Mouse (Mus musculus): ENCODE data around the gene Trir.

Trir gene

DNA sequence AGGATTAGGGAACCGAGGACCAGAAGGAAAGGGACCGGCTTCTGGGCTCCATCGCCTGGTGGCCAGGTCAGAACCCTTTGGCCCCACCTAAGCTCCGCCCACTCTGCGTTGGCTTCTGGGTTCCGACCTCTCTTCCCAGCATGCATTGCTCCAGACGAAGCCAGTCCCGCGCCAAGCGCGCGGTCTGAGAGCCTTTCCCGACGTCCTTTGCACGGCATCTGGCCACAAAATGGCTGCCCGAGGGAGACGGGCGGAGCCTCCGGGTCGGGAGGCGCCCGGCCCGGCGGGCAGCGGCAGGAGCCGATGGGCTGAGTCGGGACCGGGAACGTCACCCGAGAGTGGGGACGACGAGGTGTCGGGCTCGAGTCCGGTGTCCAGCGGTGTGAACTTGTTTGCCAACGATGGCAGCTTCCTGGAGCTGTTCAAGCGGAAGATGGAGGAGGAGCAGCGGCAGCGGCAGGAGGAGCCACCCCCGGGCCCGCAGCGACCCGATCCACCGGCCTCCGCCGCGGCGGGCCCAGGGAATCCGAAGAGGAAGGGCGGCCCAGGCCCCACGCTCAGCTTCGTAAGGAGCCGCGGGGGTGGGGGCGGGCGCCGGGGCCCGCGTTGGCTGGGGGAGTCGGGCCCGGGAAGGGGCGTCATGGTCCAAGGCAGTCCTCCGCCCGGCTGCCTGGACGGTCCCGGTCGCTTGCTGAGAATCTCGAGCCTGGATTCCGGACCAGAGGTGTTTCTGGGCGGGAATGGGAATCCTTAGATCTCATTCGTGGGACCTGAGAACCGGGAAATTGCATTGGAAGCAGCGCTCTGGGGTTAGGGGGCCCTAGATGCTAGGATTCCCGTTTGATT is at the start of gene Trir:
Gene Trir (plus strand): TSS at position 154 of the 846 bp plus-strand sequence.
- in situ Hi-C loops (cut with MboI, MseI): loop anchor here (5.0 kb wide), 1 partner anchor 50 kb away; the partner anchor contains the start of gene Junb

DNA sequence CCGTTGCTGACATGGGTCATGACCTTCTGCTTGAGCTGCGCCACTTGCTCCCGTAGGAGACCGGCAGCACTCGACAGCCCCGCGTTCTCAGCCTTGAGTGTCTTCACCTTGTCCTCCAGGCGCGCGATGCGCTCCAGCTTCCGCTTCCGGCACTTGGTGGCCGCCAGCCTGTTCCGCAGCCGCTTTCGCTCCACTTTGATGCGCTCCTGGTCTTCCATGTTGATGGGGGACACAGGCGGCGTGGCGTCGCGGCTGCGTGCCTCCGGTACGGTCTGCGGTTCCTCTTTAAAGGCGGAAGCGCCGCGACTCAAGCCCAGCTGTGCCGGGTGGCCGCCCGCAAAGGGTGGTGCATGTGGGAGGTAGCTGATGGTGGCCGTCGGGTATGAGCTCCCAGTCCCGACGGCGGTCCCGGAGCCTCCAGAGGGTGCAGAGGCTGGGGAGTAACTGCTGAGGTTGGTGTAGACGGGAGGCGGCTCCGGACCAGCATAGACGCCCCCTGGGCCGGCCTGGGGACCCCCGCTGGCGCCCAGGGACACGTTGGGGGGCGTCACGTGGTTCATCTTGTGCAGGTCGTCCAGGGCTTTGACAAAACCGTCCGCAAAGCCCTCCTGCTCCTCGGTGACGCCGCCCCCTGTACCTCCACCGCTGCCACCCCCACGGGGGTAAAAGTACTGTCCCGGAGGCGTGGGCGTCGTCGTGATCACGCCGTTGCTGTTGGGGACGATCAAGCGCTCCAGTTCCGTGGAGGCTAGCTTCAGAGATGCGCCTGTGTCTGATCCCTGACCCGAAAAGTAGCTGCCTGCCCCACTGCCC is 49.0 kb upstream of the Trir start:
- in situ Hi-C loops (cut with MboI, MseI): loop anchor here (5.0 kb wide), 1 partner anchor 50 kb away; the partner anchor contains the start of genes Asna1 and Trir

DNA sequence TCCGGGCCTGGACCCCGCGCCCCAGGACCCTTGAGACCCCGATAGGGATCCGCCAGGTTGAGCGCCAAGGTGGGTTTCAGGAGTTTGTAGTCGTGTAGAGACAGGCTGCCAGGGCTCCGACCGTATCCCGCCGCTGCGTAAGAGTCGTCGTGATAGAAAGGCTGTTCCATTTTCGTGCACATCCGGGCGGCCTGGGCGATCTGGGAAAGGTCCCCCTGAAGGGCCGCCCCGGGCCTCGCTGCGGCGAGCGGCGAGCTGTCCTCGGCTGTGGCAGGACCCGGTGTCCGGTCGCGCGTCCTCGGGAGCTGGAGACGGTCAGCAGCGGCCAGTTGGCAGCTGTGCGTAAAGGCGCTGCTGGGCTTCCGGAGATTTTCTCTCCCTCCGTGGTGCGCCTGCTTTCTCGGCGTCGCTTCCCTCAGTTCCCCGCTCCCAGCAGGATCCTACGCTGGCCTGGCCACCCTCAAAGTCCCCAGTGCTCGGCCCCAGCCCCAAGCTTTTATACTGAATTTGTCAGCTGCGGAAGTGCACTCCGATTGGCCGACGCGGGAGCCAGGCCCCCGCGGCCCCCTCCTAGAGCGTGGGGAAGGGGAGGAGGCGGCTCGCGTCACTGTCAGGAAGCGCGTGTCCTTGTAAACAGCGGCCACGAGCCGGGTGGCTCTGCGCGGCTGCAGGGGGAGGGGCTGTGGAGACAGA is 48.2 kb upstream of the Trir start, which contains the start of gene Junb:
Gene Junb (minus strand): TSS at position 471 of the 693 bp plus-strand sequence.
- in situ Hi-C loops (cut with MboI, MseI): loop anchor here (5.0 kb wide), 1 partner anchor 49 kb away; the partner anchor contains the start of genes Asna1 and Trir

DNA sequence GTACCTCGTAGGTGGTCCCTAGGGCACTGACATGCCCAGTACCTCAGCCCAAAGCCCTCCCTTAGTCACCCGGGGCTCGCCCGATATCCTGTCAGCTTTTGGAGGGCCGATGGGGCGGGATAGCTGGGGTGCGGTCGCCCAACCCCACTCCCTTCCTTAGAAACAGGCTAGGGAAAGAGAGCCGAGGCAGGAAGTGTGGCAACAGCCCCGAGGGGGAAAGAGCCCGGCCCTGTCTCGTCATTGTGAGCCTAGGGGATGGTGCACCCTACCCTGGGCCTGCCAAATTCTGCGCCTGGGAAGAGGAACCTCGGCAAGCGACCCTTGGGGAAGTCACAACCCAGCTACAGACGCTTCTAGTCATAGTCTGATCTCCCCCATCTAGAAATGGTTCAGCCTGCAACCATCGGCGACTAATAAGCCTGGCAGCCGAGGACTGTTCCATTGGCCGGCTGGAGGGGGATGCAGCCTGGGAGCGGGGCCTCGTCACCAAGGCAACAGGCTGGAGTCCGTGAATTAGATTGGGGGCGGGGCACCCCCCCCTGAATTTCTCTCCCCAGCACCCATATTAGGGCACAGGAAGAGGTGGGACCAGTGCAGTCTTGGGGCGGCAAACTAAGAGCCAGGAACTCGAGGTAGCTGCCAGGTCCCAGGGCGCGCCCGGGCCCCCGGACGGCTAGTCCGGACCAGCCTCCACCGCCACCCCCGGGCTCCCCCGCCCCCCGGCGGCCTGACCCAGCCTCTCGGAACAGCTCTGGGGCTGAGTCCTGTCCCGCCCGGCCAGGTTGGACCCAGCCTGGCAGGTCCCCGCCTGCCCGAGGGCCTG is 46.8 kb upstream of the Trir start:
- in situ Hi-C loops (cut with MboI, MseI): loop anchor here (5.0 kb wide), 1 partner anchor 47 kb away; the partner anchor contains the start of genes Asna1 and Trir

DNA sequence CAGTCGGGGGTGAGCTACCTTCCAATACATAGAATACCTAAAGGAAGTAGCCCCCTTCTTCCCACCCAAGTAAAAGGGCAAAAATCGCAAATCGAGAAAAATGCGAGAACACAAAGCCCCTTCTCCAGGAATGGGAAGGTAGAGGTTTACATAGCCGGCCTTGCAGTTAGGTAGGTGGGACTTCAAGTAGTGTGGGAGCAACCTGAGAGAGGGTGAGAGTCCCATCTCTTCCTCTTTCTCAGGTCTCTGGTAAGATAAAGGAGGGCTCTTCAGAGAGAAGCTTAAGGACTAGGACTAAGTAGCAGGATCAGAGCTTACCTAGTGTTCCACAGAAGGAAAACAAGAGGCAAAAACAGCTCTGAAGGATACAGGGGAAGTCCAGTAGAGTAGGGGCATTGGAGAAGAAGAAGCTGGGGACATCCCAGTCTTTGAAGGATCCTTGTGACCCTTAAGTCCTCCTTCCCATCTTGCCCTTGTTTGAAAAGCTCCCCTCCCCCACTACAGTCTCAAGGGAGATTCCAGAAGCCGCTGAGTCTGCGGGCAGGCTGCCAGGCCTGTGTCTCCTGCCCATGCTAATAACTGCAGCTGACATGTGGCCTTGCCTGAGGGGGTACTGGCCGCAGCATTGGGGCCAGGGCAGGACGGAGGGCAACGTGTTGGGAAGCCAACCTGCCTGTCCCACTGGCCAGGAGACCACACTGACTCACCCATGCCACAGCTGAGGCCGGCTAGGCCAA is 45.8 kb upstream of the Trir start:
- in situ Hi-C loops (cut with MboI, MseI): no loop called here

DNA sequence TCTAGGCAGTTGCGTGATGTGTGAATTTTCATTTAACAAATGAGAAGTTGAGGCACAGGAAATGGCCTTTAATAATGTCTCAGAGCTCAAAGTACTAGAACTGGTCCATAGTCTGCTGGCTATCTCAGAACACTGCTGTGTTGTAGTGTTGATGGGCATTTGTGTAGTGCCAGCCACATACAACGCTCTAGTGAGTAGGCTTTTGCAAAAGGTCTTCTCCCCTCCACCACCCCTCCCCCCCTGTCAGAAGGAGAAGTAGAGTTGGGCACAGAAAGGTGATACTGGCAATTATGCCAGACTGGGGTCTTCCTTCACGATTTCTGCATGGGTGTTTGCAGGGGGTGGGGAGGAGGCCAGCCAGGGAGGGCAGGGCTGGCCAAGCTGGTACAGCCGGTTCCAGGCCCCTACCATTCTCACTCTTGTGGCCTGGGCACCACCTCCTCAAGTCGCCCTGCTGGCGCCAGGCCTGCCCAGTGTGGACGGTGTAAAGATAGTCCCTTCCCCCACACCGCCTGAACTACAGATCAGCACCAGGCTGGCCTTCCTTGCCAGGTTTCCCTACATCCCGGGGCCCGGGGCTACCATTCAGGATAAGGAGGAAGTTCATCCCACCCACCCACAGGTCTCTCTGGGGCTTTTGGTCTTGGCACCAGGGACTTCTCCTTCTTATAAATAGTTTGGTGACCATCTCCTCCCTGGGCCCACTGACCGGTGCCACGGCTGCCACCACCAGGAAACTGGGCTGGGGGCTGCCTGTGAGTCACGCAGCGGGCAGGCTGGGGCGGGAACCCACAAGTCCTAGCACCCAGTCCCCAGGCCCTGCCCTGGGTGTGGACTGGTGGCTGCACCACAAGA is 44.8 kb upstream of the Trir start:
- in situ Hi-C loops (cut with MboI, MseI): no loop called here

DNA sequence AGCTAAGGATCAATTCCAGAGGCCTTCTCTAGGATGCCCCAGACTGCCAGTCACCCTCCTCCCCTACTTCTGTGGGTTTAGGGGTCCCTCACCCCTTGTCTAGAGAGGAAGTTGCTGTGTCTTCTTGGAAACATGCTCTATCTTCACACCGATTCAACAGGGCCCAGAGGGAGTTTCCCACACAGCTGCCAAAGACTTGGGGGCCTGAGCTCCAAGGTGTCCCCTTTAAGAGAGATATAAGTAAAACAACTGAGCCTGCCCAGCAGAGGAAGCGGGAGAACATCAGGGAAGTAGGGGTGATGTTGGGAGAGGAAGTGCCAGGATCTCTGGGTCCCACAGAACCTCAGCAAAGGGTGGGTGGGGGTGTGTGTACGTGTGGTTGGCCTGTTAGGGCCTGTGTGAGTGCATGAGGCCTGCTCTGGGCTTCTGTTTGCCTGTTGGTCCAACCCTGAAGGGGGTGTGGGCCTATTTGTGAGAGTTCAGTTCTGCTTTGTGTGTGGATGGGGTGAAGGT is 44.1 kb upstream of the Trir start:
- in situ Hi-C loops (cut with MboI, MseI): no loop called here

DNA sequence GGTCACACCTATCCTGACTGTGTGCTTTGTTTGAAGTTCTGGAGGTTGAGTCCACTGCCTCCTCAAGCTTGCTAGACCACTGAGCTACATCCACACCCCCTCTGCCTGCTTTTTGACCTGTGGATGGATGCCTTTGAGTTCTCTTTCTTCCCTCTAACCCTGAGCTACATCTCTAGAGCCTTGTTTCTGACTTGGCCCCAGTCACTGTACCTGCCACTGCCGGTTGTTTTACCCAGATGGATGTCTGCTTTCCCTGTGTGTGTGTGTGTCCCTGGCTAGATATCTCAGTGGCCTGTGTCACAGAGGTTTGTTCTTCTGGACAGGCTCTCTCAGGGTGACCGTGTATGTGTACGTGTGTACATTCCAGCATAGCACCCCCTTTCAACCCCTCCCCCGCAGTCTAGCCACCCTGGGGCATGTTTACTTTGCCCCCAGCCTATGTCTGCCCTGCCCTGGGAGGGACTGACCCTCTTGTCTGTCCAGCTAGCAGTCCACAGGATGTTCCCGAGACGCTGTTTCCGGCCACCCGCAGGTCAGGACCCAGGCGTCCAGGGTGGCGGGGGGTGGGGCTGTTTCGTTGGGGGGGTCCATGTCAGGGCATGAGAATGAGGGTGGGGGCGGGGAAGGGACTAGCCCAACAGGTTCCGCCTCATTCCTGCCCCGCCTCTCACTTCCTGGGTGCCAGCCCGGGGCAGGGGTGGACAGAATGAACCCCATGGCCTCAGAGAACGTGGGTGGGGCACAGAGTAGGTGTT is 42.2 kb upstream of the Trir start:
- in situ Hi-C loops (cut with MboI, MseI): no loop called here

DNA sequence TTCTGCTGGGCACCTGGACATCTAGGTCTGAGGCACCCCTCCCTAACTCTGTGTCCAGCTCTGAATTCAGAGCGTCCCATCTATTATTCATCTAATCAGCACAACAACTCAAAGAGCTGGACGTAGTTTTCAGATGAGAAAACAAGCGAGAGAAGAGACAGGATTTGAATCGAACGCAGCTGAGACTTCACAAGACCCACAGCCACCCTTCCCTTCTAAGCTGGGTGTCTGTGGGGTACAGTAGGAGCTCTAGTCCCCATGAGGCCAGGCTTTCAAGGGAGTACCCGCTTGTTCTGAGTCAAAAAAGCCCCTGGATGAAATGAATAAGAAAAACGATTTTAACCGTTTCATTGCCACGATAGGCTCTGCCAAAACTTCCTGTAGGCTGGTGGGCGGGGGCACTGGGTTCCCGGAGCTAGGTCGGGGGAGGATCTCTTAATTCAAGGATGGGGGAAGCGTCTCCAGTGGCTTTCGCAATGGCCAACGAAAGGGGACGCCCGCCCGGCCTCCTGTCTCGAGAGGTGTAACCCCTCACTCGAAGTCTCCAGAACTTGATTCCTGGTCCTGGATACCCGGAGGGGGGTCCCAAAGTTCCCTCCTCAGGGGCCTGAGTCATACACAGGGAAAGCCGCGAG is 41.5 kb upstream of the Trir start:
- in situ Hi-C loops (cut with MboI, MseI): no loop called here

DNA sequence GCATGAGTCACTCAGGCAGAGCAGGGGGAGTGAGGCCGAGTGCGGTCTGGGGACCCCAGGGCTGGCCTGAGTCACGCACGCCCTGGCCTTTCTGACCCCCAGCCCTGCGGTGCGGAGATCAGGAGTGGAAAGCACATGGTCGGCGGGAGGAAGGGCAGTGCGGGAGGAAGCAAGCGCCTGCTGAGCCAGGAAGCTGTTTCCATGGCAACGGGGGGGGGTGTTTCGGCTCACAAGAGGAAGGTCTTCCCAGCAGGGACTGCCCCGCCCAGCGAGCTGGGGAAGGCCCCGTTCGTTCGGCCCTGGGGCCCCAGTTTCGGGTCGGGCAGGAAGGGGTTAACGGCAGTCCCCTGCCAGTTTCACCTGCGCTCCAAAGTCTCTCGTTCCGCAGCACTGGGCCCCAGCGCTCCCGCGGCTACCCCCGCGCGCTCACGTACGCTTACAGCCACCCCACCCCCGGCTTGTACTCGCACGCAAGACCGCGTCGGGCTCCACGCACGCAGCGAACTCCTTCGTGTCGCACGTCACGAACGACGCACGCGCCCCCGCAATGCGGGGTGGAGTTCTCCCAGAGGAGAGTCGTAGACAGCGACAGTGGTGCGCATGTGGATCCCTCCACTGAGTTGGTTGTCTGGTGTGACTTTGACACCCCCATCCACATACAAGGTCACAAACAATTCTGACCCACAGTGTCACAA is 40.8 kb upstream of the Trir start:
- in situ Hi-C loops (cut with MboI, MseI): no loop called here

DNA sequence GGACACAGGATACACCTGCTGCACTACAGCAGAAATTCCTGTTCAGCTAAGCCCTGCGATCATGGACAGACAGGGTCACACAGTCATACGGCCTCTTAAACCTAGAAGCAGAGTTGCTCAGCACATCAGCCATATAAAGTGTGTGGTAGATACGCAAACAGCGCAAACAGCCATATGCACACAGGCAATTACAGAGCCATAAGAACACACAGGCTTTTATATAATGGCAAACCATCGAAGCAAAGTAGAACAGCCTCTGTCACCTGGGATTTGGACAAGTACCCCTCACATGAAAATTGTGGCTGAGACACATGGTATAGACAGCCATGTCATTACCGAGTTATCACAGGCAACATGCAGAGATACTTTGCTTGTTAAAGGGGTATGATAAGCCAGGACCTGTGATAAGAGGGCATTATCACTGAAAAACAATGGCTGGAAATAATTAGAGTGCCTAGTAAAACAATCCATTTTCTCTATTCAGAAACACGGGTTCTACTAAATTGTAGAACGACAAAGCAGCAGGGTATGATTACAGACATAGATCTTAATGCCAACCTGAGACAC is 40.2 kb upstream of the Trir start:
- in situ Hi-C loops (cut with MboI, MseI): no loop called here

DNA sequence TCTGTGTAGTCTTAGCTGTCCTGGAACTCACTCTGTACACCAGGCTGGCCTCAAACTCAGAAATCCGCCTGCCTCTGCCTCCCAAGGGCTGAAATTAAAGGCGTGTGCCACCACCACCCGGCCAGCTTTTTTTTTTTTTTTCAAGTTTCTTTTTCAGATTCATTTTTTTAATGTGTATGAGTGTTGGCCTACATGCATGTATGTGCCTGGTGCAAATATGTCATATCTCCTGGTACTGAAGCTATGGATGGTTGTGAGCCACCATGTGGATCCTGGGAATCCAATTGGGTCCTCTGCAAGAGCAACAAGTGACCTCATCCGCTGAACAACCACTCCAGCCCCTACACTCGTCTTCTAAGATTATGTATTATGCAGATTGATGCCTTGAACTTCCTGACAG is 39.2 kb upstream of the Trir start:
- in situ Hi-C loops (cut with MboI, MseI): no loop called here

DNA sequence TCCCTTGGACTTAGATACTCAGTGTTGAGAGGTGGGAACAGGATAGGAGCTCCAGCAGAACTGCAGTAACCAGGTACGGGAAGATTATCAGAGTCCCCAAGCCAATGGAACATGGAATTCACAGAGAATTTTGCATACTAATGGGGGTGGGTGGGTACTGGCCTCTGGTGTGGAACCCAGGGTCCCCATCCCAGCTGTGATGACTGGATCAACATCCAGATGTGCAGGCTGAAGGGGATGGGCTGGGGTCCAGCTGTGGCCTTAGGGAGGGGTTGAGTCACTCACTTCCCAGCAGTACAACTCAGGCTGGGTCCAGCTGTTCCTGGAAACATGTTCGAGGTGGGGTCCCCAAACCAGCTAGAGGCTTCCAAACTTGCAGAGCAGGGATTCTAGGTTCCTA is 38.7 kb upstream of the Trir start:
- in situ Hi-C loops (cut with MboI, MseI): no loop called here

DNA sequence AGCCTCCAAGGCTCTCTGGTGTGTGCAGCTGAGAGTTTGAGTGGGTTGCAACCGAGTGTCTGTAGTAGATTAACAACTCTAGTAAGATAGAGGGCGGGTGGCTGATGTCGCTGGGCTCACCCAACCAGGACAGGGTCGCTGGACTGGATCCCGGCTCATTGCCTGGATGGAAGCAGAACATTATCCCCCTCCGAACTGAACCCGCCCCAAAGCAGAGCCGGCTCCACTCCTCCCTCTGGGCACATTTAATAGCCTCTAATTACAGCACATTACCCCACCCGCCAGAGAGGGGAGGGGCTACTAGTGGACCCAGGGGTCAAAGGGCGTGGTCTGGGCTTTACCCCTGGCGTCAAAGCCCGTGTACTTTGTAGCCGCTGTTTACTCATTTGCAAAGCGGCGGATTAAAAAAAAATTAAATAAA is 37.3 kb upstream of the Trir start:
- in situ Hi-C loops (cut with MboI, MseI): no loop called here

DNA sequence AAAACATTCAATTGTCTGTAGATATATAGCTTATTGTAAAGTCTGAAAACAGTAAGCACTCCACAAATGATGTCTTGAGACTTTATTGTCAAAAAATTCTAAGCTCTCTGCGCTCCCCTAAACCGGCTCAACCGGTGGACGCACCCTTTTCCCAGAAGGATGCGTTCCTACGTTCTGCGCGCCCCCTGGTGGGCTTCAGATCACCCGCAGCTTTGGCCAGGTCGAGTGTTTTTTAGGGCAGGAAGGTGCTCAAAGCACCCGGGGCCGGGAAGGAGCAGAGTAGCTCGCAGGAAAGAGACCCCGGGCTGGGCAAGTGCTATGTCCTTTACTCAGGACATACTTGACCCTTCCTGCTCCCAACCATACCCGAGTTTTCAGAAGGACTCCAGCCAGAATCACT is 36.8 kb upstream of the Trir start:
- in situ Hi-C loops (cut with MboI, MseI): no loop called here

DNA sequence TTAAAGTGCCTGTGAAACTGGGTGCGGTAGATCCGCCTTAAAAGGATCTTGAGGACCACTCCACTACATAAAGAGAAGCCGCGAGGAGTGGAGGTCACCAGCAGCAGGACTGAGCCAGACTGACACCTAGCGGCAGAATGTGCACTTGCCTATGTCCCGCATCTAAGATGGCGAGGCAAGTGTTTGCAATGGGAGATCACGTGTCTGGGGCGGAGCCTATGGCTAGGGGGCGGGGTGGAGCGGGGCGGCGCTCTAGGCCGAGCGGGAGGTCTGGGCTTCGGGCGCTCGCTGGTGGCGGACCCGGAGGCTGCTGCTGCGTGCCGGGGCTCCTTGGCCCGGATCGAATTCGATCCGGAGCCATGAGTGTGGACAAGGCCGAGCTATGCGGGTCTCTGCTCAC is 36.3 kb upstream of the Trir start, which contains the start of gene Hook2:
Gene Hook2 (plus strand): TSS at position 255 of the 400 bp plus-strand sequence.
- in situ Hi-C loops (cut with MboI, MseI): no loop called here

DNA sequence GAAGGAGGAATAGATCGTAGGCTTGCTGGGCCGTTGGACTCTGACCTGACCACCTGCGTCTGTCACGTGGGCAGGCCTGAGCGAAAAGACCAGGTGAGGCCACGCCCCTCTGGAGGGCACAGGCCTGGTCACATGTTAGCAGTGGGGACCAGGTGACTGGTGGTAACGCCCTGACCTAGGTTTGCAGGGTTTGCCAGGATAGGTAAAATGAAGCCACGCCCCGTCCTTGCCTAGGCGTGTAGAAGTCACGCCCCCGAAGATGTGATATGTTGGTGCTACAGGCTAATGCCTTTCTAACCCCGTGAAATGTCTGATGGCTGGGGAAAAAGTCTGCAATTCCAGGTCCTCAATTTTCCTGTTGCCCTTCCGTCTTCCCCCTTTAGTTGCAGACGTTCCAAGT is 35.8 kb upstream of the Trir start:
- in situ Hi-C loops (cut with MboI, MseI): no loop called here

Measured in T-helper 1 cell (primary cell).